Mouse (Mus musculus) c-Kit-positive CD71-positive TER-119-negative erythroid progenitor cells, embryonic 14.5 days (primary cell): ENCODE data around the gene Bcl2.
A peak's percentile ranks its signal among the peaks of the same experiment; 100 is the strongest.
"Not testable (repeated sequence)": the region's sequence is repeated elsewhere in the genome, so short reads cannot be mapped to it uniquely, and the experiment has no call there.

Experiments
- DNase-seq: peaks from one replicate; pipeline ENCODE4 v3.0.0-alpha.2; 2013; ENCODE audit warnings: low read depth

Gene Bcl2

GRCm38 (mm10) chr1:106555498-106556168 lies 158.4 kb downstream of the Bcl2 start:
- no peak for DNase-seq

GRCm38 (mm10) chr1:106553846-106554802 lies 159.9 kb downstream of the Bcl2 start:
- DNase-seq: no peak

- DNase-seq: no peak
Measured at GRCm38 (mm10) chr1:106552856-106553255, 161.2 kb downstream of the Bcl2 start.

DNA sequence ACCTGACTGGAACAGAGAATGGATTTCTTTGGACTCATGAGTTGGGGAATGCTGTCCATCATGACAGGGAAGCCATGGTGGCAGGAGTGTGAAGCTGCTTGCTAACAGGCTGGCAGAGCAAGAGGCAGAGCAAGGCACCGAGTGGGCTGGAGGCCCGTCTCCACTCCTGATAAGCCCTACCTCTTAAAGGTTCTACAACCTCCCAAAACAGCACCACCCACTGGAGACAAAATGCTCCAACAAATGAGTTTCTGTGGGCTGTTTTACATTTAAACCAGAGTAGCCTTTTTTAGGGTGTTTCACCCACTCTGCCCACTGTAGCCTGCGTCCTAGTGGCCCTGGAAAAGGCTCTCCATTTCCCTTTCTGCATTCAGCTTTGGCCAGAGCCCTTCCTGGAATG lies 163.5 kb downstream of the Bcl2 start:
- no peak for DNase-seq

DNA sequence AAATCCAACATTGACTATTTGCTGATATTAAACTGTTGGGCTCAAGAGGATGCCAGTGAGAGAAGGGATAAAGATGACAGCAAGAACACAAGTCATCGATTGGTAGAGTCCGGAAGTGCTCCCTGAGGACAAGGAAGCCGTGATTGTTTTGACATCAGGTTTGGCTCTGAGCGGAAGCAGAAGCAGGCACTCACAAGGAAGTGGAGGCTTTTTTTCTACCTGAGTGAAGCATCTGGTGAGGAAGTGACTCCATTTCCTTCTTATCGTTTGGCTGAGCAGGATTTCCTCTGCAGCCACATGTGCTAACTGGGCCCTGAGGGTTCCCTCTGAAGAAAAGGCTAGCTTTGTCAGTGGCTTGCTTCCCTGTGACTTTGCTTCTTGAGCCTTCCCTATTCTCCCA lies 165.0 kb downstream of the Bcl2 start:
- DNase-seq: no peak

- peak; percentile 14 for DNase-seq
Measured at GRCm38 (mm10) chr1:106544817-106545612, 169.1 kb downstream of the Bcl2 start.

DNA sequence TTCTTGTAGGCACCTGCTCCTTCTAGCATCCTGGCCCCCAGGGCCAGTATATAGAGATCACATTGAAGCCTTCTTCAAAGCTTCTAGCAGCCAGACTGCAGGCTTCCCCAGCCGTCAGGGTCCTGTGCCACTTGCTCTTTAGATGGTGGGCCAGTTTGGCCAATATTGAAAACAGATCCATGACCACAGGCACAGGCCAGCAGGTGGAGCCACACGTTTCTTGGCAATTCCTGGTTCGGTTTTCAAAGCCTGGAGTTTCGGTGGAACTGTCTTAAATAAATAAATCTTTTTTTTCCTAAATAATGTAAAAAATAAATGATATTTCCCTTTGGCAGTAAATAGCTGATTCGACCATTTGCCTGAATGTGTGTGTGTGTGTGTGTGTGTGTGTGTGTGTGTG lies 171.3 kb downstream of the Bcl2 start:
- no peak for DNase-seq

DNA sequence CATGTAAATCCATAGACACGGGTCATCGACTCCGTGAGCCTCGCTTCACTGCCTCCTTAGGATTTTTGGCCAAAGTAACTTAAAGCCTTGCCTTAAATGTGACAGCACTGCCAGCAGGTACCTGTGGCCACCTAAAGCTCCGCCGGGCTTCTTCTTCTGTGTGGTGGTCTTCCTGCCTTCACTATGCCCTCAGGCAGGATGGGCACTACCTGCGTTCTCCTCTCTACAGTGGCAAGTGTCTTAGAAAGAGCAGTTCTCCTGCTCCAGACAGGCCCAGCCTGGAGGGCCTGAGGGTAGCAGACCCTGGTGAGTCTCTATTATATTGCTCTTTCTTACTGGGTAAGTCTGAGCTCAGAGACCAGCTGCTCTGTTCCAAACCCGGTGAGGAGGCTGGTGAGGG lies 172.2 kb downstream of the Bcl2 start:
- DNase-seq: no peak

DNA sequence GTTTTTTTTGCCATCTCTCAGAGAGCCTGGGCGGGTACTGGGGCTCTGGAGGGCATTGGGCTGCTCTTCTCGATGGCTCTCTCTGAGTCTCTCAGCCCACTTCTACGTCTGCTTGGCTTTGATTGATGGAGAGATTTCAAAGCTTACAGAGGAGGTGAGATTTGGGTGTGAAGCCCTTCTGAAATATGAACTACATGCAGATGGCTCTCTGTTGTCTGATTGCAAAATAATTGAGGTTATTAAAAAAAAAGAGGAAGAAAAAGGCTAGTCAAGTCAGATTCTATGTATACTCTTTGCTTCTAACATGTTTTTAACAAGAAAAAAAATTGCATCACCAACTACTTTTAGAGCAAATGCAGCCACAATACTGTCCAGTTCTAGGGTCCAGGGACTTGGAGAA lies 173.9 kb downstream of the Bcl2 start:
- no peak for DNase-seq

DNA sequence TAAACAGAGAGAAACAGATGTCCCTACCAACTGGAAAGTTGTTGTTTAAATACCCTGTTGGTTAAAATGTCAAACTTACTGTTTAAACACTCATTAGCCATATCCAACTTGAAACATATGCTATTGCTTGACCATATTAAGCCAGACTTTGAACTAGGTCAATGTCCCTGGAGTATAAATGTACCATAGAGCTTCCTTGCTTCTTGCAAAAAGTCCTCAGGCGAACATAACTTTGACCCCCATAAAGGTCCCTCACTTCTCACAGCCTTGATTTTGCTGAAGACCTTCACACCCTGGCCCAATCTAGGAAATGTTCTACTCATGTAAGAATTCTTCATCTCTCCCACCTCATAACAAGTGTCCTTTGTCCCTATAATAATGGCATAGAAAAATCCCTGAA lies 175.0 kb downstream of the Bcl2 start:
- DNase-seq: no peak

DNA sequence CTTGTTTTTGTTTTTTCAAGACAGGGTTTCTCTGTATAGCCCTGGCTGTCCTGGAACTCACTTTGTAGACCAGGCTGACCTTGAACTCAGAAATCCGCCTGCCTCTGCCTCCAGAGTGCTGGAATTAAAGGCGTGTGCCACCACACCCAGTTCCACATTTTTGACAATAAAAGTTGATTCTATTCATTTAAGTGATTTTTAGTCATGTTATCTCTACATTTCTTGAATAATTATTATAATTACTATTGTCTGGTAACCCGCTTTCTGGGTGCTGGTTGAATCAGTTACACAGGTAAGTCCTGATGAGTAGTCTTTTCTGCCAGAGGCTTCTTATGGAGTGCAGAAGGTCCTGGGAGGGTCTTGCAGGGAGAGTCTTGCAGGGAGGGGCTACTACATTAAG lies 179.2 kb downstream of the Bcl2 start:
- DNase-seq: not testable (repeated sequence)

DNA sequence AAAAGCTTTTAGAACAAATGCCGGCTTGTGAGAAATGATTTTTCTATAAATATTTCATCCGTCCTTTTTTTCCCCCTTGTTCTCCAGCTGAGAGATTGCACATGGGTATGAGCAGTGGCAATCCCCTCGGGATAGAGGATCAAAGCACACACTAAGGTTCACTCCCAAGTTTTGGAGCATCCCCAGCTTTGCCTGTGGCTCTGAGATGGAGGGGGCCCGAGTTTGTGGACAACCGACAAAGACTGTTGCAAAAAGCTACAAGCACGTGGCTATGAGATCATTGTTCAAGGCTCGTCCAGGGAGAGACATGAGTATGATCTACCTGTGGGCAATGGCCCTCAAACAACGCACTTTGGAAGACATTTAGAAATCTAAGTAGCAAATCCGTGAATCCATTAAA lies 184.5 kb downstream of the Bcl2 start:
- DNase-seq: no peak

DNA sequence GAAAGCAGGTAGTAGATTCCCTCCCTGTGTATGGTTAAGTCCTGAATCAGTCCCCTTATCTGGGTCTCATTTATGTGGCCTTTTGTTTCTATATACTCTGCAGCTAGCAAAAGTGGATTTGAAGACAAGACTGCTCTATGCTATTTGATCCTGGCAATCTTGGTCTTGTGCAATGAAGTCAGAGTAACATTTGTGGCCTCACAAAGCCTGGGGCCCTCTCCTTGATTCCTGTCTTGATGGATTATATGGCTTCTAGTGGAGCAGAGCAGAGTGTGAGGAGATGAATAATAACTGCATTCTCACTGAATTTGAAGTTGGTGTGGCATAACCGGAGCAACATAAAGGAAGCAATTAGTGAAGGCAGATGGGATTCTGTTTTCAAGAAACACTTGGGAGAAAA lies 186.5 kb downstream of the Bcl2 start:
- DNase-seq: no peak

- no peak for DNase-seq
Measured at GRCm38 (mm10) chr1:106526751-106527150, 187.3 kb downstream of the Bcl2 start.

- no peak for DNase-seq
Measured at GRCm38 (mm10) chr1:106526112-106526511, 188.0 kb downstream of the Bcl2 start.

DNA sequence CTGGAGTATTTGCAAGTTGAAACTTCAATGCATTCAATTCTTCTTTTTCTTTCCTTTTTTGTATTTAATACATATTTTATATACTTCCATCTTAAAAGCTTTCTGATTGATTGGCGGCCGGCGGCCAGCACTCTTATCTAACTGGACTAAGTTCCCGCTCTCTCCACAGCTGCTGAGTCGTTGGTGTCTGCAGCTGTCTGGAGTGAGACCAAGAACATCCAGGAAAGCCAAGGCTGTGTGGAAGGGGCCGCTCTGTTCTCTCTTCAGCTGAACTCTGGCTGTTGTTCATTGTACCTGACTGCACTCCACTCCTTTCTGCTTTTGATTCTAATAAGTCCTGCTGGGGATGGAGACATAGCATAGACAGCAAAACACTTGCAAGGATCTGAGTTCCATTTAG lies 190.3 kb downstream of the Bcl2 start:
- DNase-seq: no peak

DNA sequence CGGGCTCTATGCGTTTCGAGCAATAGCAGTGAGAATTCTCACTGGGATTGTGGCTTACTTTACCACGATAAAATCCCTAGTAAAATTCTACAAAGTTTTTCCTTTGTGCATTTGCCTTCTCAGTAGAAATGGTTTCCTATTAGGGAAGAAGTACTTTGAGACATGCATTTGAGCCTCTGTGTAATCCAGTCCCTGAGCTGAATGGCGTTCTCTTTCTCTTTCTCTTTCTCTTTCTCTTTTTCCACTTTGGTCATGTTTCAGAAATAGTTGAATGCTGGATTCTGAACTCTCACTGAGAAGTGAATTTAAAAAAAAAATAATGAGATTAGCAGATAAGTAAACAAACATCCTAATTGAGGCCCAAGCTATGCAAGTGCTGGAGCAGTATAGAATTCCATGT lies 191.1 kb downstream of the Bcl2 start:
- no peak for DNase-seq

- no peak for DNase-seq
Measured at GRCm38 (mm10) chr1:106517591-106518177, 196.4 kb downstream of the Bcl2 start.

- no peak for DNase-seq
Measured at GRCm38 (mm10) chr1:106517099-106517498, 197.0 kb downstream of the Bcl2 start.

DNA sequence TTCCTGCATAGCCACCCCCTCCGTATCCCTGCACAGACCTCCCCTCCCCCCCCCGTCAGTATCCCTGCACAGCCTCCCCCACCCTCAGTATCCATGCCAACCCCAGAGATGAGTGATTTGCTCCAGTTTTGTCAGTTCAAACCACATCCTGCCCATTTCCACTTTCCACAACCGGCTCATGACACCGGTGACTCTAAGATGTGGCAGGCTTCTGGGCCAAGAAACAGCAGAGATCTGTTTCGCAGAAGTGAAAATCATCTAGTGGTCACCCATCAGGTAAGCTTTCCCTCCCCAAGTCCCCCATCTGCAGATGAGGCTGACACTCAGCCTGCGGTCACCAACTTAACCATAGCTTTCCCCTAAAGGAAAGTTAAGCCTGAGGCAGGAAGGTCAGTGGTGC lies 198.5 kb downstream of the Bcl2 start:
- DNase-seq: no peak

GRCm38 (mm10) chr1:106513890-106514643 lies 200.0 kb downstream of the Bcl2 start:
- DNase-seq: no peak
